Mouse (Mus musculus) hindbrain, embryonic 12.5 days (tissue): ENCODE data around the gene Elovl6. TPM values are rescaled to one million over a fixed set of nuclear protein-coding genes. Genes with fewer than 3 reads are reported as not detected.

Source experiments
- ATAC-seq: fragments of 200-750 bp; cut with Nextera tagmentation; 2 replicates; pipeline ENCODE4 v1.8.0; 2017; ENCODE audit warnings: moderate TSS enrichment; ENCODE audit not compliant: low FRiP score
- H3K27ac ChIP-seq: fragments of 300-500 bp; sonication (generic); 2 replicates; pipeline ENCODE4 v1.5.1; 2016; ENCODE audit warnings: mild to moderate bottlenecking
- H3K27me3 ChIP-seq: fragments of 300-500 bp; sonication (generic); 2 replicates; pipeline ENCODE4 v1.6.1; 2016; ENCODE audit warnings: mild to moderate bottlenecking
- H3K36me3 ChIP-seq: fragments of 300-500 bp; sonication (generic); 2 replicates; pipeline ENCODE4 v1.6.1; 2016; ENCODE audit warnings: mild to moderate bottlenecking
- H3K4me1 ChIP-seq: fragments of 300-500 bp; sonication (generic); 2 replicates; pipeline ENCODE4 v1.6.1; 2016
- H3K4me2 ChIP-seq: fragments of 300-500 bp; sonication (generic); replicated peaks from 2 replicates; pipeline ENCODE4 v1.6.1; 2016; ENCODE audit warnings: mild to moderate bottlenecking
- H3K4me3 ChIP-seq: fragments of 300-500 bp; sonication (generic); 2 replicates; pipeline ENCODE4 v1.5.1; 2016; ENCODE audit warnings: mild to moderate bottlenecking
- H3K9ac ChIP-seq: fragments of 300-500 bp; sonication (generic); 2 replicates; pipeline ENCODE4 v1.6.1; 2016; ENCODE audit warnings: mild to moderate bottlenecking, moderate library complexity
- H3K9me3 ChIP-seq: fragments of 300-500 bp; sonication (generic); replicated peaks from 2 replicates; pipeline ENCODE4 v1.6.1; 2016; ENCODE audit warnings: mild to moderate bottlenecking
- WGBS: fragments of 180-500 bp; shearing (Covaris S2); methylation state at CpG from one replicate; pipeline ENCODE4 v1.1.7; 2016; 5-methylcytosine and 5-hydroxymethylcytosine counted together
- polyA plus RNA-seq: library from polyadenylated mRNA; unstranded; fragments of >200 nt; fragmentation: Nextera tagmentation; extraction: Ambion mirVana; gene quantifications from 2 replicates; pipeline ENCODE4 v1.2.1, GENCODE M21; 2016

The Elovl6 gene
- polyA plus RNA-seq, 1 experiment from 2014 or later = 33.1 TPM

DNA sequence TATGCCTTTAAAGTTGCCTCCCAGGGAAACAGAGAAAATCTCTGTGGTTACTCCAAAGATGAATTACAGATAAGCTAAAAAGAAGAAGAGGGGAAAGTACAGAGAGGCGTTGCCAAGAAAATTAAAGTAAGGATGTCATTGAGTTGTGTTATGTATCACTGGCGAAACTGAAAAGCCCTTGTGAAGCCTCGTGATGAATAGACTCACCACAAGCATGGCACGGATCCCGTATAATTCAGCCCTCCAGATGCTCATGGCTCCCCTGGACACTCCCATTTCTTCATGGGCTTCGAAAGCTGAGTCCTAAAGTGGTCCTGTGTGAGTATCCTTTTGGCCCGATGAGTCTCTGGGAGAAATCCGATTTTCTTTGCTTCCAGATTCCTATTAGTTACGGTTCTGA is 125.1 kb downstream of the Elovl6 start:
- H3K9ac ChIP-seq = no peak overlapping the region
- H3K27me3 ChIP-seq = no peaks in the 10 kb centered on the region
- no peak overlapping the region for H3K27ac ChIP-seq
- no peaks in the 10 kb centered on the region for H3K36me3 ChIP-seq
- H3K9me3 ChIP-seq = no peaks in the 10 kb centered on the region
- no peaks in the 10 kb centered on the region for H3K4me1 ChIP-seq
- WGBS = 94% methylated on average over 9 of the region's 9 CpGs
- ATAC-seq = no peak
- no peak overlapping the region for H3K4me2 ChIP-seq
- H3K4me3 ChIP-seq = no peak overlapping the region

DNA sequence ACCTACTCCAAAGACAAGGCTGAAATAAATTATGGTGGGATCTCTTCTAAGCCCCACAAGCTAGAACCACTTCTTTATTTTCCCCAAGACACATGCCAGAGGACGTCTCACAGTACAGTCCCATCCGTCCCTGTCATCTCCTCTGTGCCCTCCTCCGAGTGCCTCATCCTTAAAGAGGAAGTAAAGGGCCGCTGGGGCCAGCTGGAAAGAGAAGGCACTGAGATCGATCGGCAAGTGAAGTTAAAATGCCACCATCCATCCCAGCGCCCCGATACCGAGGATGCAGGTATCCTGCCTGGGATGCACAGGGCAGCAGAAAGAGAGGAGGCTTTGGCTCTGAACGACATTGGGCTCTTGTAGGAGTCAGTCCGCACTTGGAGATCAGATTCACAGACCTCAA is 125.6 kb downstream of the Elovl6 start:
- H3K27me3 ChIP-seq = no peaks in the 10 kb centered on the region
- 84% methylated on average over 11 of the region's 11 CpGs for WGBS
- H3K4me2 ChIP-seq = no peak overlapping the region
- no peaks in the 10 kb centered on the region for H3K36me3 ChIP-seq
- ATAC-seq = no peak
- H3K27ac ChIP-seq = no peak overlapping the region
- H3K9ac ChIP-seq = no peak overlapping the region
- no peaks in the 10 kb centered on the region for H3K4me1 ChIP-seq
- H3K9me3 ChIP-seq = no peaks in the 10 kb centered on the region
- H3K4me3 ChIP-seq = no peak overlapping the region

DNA sequence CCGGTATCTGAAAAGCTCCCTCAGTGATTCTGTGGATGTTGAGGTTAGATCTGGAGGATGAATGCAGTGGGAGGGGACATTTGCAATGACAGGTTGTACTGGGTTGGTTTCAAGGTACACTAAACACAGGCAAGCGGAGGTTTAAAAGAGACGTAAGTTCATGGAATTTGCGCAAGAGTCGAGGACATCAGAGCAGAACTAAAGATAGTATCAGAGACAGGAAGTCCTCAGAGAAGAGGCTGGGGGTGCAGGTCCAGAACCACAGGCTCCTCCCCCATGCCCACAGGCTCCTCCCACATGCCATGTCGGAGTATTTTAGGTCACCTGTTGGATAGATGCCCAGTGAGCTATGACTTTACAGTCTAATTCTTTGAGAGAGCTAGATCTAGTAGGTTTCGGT is 126.6 kb downstream of the Elovl6 start:
- H3K36me3 ChIP-seq = no peaks in the 10 kb centered on the region
- no peak overlapping the region for H3K9ac ChIP-seq
- no peak overlapping the region for H3K4me3 ChIP-seq
- no peak overlapping the region for H3K27ac ChIP-seq
- no peak overlapping the region for H3K4me2 ChIP-seq
- no peaks in the 10 kb centered on the region for H3K9me3 ChIP-seq
- 92% methylated on average over 7 of the region's 7 CpGs for WGBS
- no peak for ATAC-seq
- H3K27me3 ChIP-seq = no peaks in the 10 kb centered on the region
- H3K4me1 ChIP-seq = no peaks in the 10 kb centered on the region

DNA sequence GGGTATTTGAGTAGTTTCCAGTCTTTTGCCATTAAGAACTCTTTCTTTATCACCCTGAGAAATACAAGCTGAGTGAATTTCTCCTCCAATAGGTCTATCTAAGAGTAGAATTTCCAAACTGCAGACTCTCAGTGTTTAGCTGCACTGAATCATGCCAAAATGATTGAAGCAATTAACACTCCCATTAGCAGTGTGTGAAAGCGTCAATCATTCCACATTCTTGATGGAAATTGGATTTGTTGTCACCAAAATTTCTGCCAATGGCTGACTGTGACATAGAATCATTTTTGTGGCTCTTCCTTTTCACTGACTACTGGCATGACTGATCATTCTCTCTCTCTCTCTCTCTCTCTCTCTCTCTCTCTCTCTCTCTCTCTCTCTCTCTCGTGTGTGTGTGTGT is 131.8 kb downstream of the Elovl6 start:
- no peak overlapping the region for H3K9ac ChIP-seq
- H3K27ac ChIP-seq = no peak overlapping the region
- H3K36me3 ChIP-seq = no peaks in the 10 kb centered on the region
- no peak overlapping the region for H3K4me2 ChIP-seq
- no peaks in the 10 kb centered on the region for H3K9me3 ChIP-seq
- H3K27me3 ChIP-seq = no peaks in the 10 kb centered on the region
- ATAC-seq = no peak
- WGBS = 87% methylated on average over 2 of the region's 2 CpGs
- no peaks in the 10 kb centered on the region for H3K4me1 ChIP-seq
- H3K4me3 ChIP-seq = no peak overlapping the region

DNA sequence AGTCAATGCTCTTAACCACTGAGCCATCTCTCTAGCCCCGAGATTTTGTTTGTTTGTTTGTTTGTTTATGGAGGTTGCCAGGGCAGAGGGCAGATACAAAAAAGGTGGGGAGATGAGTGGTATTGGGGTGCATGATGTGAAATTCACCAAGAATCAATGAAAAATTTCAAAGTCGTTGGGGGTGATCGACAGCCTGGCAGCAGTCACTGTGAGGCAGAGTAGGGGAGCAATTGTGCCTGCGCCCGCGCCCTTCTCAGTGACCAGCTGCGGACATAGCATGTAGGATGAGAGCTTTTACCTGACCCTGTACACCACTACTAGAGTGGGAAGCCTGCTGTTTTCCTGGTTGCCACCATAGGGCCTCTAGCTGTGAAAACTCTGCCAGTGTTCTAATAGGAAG is 143.8 kb downstream of the Elovl6 start:
- Histone ChIP-seq H3K27me3 (no peaks in the 10 kb centered on the region), H3K4me2 (no peak overlapping the region), H3K4me3 (no peak overlapping the region), H3K27ac (no peak overlapping the region), H3K4me1 (no peaks in the 10 kb centered on the region), H3K9ac (no peak overlapping the region), H3K9me3 (no peaks in the 10 kb centered on the region), H3K36me3 (no peaks in the 10 kb centered on the region)
- WGBS = 95% methylated on average over 7 of the region's 7 CpGs
- no peak for ATAC-seq

DNA sequence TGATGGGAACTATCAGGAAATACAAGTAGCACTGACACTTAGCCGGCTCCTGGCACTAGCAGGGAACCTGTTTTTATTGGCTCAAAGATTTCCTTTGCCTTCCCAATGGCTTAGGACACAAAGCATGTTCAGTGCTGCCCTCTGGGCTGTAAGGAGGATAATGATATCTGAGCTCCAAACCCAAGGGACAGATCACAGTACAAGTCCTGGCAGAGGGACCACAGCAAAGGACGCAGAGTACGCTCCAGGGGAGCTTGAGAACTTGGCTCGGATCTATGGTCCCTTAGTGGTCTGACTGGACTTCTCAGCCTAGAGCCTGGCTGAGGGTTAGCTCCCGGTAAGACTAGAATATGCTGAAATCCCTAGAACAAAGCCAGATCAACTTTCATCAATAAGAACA is 148.1 kb downstream of the Elovl6 start:
- no peak for ATAC-seq
- Histone ChIP-seq H3K9ac (no peak overlapping the region), H3K4me1 (no peaks in the 10 kb centered on the region), H3K9me3 (no peaks in the 10 kb centered on the region), H3K4me3 (no peak overlapping the region), H3K4me2 (no peak overlapping the region), H3K27ac (no peak overlapping the region), H3K27me3 (no peaks in the 10 kb centered on the region), H3K36me3 (0 out of 2 replicates have a peak, but pooled peaks cover 5% of the 10 kb centered on the region)
- 62% methylated on average over 5 of the region's 5 CpGs for WGBS

DNA sequence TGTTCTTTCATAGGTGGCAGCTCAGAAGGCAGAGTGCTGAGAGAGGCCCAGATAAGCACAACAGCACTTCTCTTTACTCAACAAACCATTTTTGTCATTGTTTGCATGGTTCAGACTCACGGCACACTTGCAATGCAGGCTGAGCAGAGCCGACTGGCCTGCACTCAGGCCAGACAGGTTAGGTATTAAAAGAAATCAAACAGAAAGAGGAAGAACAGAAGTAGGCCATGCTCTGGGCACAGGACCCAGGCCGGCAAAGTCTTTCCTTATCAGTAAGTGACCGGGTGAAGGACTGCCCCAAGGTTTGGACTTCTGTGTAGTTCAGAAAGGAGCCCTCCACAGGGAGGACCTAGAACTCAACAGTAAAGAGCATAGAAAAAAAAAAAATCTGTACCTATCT is 149.7 kb downstream of the Elovl6 start:
- H3K27me3 ChIP-seq = no peaks in the 10 kb centered on the region
- no peaks in the 10 kb centered on the region for H3K4me1 ChIP-seq
- H3K36me3 ChIP-seq = 0 out of 2 replicates have a peak, but pooled peaks cover 5% of the 10 kb centered on the region
- H3K4me2 ChIP-seq = no peak overlapping the region
- 95% methylated on average over 4 of the region's 4 CpGs for WGBS
- no peaks in the 10 kb centered on the region for H3K9me3 ChIP-seq
- no peak for ATAC-seq
- no peak overlapping the region for H3K27ac ChIP-seq
- H3K9ac ChIP-seq = no peak overlapping the region
- H3K4me3 ChIP-seq = no peak overlapping the region

DNA sequence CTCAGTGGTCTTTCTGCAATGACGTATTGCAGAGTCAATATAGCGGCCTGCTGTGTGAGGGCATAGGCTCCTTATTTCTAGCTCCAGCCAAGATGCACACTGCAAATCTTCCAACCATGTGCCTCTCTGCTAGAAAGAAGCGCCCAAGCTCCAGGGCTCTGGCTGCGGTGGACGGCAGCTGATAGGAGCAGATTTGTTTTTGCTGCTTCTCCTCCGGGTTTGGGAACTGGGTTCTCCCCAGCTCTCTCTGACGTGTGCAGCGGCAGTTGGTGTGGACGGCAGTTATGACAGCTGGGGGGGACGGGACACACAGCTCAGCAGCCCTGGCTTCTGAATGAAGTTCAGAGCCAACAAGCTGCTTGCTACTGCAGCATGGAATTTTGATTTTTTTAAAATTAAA is 150.2 kb downstream of the Elovl6 start:
- Histone ChIP-seq H3K36me3 (0 out of 2 replicates have a peak, but pooled peaks cover 5% of the 10 kb centered on the region), H3K9ac (no peak overlapping the region), H3K4me1 (no peaks in the 10 kb centered on the region), H3K27me3 (no peaks in the 10 kb centered on the region), H3K27ac (no peak overlapping the region), H3K4me2 (no peak overlapping the region), H3K9me3 (no peaks in the 10 kb centered on the region), H3K4me3 (no peak overlapping the region)
- no peak for ATAC-seq
- WGBS = 87% methylated on average over 10 of the region's 10 CpGs

DNA sequence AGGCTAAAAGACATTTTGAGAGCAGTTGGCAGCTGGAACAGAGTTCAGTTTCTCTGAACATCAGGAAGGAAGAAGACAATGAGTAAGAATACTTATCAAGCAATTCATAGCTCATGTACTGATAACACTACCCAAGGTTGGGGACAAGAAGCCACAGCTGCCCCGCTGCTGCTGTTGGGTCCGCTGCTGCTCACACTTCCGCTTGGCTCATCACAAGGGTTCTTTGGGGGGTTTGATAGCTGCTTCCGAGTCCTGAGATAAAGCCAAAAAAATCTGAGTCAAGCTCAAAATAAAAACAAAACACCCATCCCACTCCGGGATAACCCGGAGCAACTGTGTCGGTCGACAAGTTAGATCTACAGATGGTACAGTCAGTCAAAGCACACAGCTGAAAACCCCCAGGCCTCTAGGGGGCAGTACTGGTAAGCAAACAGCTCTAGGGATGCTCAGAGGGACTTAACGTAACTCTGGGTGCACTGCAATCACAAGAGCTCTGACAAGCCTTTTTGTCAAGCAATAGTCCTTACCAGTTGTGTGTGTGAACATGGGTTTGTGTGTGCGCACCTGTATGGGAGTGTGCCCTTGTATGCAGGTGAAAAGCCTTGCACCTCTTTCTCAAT is 151.0 kb downstream of the Elovl6 start:
- Histone ChIP-seq H3K4me2 (no peak overlapping the region), H3K4me1 (no peaks in the 10 kb centered on the region), H3K4me3 (no peak overlapping the region), H3K36me3 (0 out of 2 replicates have a peak, but pooled peaks cover 5% of the 10 kb centered on the region), H3K9me3 (no peaks in the 10 kb centered on the region), H3K27me3 (no peaks in the 10 kb centered on the region), H3K27ac (no peak overlapping the region), H3K9ac (no peak overlapping the region)
- WGBS = 91% methylated on average over 10 of the region's 10 CpGs
- no peak for ATAC-seq

DNA sequence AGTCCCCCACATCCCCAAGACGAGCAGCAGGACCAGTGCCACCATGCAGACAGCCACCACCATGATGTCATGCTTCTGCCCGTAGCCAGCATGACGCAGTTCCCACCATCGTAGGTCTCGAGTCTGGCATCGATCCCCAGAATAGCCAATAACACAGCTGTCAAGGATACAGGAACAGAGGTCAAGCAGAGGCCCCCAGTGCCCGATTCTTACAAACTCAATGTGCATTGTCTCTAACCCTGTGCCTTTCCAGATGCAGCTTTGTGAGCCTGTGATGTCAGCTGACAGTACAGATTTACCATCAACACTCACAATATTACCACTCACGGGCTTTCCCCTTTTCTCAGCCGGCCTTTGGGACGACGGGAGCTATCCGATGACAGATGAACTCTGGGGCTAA is 154.0 kb downstream of the Elovl6 start:
- no peaks in the 10 kb centered on the region for H3K9me3 ChIP-seq
- 0 out of 2 replicates have a peak, but pooled peaks cover 5% of the 10 kb centered on the region for H3K36me3 ChIP-seq
- H3K27ac ChIP-seq = no peak overlapping the region
- no peak overlapping the region for H3K9ac ChIP-seq
- no peak for ATAC-seq
- no peaks in the 10 kb centered on the region for H3K27me3 ChIP-seq
- no peaks in the 10 kb centered on the region for H3K4me1 ChIP-seq
- H3K4me3 ChIP-seq = no peak overlapping the region
- H3K4me2 ChIP-seq = no peak overlapping the region
- WGBS = 79% methylated on average over 12 of the region's 12 CpGs

DNA sequence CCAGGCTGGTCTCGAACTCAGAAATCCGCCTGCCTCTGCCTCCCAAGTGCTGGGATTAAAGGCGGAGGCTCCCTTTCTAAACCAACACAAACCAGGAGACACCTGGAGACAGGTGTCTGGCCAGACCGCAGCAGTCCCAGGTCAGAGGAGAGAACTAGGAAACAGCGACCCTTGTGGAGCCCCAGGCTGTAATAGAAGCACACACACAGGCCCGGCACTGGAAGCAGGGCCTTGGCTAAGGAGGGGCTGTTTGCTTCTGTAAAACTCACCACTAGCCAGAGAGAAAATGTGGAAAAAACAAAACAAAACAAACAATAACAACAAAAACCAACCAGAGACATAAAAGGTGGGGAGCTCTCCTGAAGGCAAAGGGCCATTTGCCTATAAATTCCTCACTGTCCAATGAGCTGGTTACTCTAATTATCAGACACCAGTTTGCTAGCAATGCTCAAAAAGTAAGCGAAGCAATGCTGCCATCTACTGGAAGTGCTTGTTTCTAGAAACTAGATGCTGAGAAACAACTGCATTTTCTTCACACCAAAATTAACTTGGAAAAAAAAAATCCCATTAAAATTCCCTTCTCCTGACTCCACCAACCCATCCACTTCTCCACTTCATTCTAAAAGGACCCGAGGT is 154.7 kb downstream of the Elovl6 start:
- no peaks in the 10 kb centered on the region for H3K27me3 ChIP-seq
- H3K4me1 ChIP-seq = no peaks in the 10 kb centered on the region
- H3K4me2 ChIP-seq = no peak overlapping the region
- H3K4me3 ChIP-seq = no peak overlapping the region
- 58% methylated on average over 8 of the region's 8 CpGs for WGBS
- 0 out of 2 replicates have a peak, but pooled peaks cover 5% of the 10 kb centered on the region for H3K36me3 ChIP-seq
- ATAC-seq = no peak
- no peak overlapping the region for H3K9ac ChIP-seq
- H3K9me3 ChIP-seq = no peaks in the 10 kb centered on the region
- H3K27ac ChIP-seq = no peak overlapping the region

DNA sequence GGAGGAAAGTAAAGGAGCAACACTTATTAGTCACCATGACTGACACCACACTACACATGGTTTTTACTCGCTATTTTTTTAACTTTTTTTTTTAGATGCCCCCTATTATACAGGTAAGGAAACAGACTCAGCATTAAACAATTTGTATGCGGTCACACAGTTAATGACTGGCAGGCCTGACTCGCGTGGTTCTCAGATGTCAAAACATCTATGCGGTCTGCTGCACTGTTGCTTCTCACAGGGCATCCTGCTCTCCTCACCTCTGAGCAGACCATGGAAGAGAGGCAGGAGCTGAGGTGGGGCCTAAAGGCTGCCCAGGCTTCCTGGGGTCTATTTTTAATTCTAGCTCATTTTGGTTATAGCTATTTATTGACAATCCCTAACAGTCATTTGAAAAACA is 155.3 kb downstream of the Elovl6 start:
- H3K27me3 ChIP-seq = no peaks in the 10 kb centered on the region
- no peaks in the 10 kb centered on the region for H3K9me3 ChIP-seq
- WGBS = 69% methylated on average over 5 of the region's 5 CpGs
- no peak overlapping the region for H3K4me2 ChIP-seq
- no peak overlapping the region for H3K4me3 ChIP-seq
- H3K36me3 ChIP-seq = 0 out of 2 replicates have a peak, but pooled peaks cover 5% of the 10 kb centered on the region
- H3K4me1 ChIP-seq = no peaks in the 10 kb centered on the region
- no peak overlapping the region for H3K27ac ChIP-seq
- H3K9ac ChIP-seq = no peak overlapping the region
- ATAC-seq = no peak
